Mouse (Mus musculus) left cerebral cortex, postnatal 36 days (tissue): ENCODE data around the gene Olfr987. TPM values are rescaled to one million over a fixed set of nuclear protein-coding genes. Genes with fewer than 3 reads are reported as not detected.
"Not testable (repeated sequence)": the region's sequence is repeated elsewhere in the genome, so short reads cannot be mapped to it uniquely, and the experiment has no call there.

ENCODE experiments used
- DNase-seq, 2 experiments: peaks; one replicate each; pipeline ENCODE4 v3.0.0; 2021 to 2022; ENCODE audit warnings: low spot score in 2 of 2, mixed read lengths in 1 of 2
- intact Hi-C: fragments of 180-260 bp; cut with DNase I; formaldehyde crosslinking; loops from one replicate; pipeline ENCODE4 v1.15.1; 2025
- total RNA-seq, 2 experiments: library from RNA; stranded (reverse); gene quantifications; 2 replicates each; pipeline ENCODE4 v1.2.3; 2021

Olfr987 gene
- not detected for total RNA-seq

DNA sequence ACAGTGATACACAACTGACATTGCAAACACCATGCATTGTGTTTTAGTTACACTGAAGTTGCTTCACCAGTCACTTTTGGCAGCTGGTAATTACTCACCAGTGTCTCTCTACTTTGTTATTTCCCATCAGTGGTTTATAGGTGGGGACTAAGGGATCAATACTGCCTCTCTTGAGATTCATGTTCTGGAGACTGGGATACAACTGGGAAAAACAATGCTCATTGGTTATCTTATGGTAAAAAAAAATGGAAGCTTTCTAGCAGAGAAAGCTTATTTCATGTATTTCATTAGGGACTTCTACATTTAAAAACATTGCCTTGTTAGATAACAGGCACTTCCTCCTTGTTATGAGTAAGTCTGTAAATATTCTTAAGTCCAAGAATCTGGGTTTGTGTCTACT is at the start of gene Olfr987:
Gene Olfr987 (minus strand): TSS at position 101 of the 400 bp plus-strand sequence.
- DNase-seq, intact Hi-C loops: not testable (repeated sequence)

DNA sequence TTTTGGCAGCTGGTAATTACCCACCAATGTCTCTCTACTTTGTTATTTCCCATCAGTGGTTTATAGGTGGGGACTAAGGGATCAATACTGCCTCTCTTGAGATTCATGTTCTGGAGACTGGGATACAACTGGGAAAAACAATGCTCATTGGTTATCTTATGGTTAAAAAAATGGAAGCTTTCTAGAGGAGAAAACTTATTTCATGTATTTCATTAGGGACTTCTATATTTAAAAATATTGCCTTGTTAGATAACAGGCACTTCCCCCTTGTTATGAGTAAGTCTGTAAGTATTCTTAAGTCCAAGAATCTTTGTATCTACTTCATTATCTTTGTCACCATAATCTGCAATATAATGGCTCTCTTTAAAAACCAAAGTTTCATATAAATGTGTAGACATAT is 24.0 kb upstream of the Olfr987 start, which contains the start of gene Olfr988:
Gene Olfr988 (minus strand): TSS at position 101 of the 400 bp plus-strand sequence.
- DNase-seq = not testable (repeated sequence)

DNA sequence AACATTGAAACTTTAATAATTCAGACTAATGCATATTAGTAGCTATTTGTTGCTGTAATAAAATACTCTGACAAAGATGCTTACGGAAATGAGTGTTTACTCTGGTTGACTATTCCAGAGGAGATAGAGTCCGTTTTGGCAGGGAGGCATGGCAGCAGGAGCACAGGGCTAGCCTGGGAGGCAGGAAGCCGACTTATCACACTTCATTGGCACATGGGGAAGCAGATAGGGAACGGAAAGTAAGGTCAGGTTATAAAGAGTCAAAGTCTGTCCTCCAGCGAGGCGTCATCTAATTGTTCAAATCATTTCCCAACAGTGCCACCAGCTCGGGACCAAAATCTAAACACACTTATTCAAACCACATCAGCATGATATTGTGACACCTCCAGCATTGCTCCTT is 857 bp upstream of the Olfr987 start:
- intact Hi-C loops = no loop called here
- DNase-seq = no peak

More for the DNA sequence above, 24.0 kb upstream of the Olfr987 start, which contains the start of gene Olfr988:
- intact Hi-C loops = not testable (repeated sequence)

DNA sequence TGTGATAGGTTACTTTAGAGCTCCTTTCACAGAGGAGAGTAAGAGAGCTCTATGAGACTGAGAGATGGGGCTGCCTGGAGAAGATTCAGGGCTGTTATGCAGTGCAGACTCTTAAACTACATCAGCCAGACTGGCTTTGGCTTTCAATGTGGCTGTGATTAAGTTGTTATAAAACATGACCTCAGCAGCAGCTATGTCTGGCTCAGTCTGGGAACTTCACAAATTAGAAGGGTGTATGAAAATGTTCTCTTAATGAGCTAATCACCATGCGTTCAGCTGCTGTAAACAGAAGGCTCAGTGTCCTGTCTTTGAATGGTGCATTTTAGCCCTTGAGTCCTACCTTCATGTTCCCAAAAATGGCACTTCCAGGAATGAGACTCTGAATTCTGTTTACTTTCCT is 20.0 kb downstream of the Olfr987 start:
- no peak for DNase-seq
- intact Hi-C loops = no loop called here

DNA sequence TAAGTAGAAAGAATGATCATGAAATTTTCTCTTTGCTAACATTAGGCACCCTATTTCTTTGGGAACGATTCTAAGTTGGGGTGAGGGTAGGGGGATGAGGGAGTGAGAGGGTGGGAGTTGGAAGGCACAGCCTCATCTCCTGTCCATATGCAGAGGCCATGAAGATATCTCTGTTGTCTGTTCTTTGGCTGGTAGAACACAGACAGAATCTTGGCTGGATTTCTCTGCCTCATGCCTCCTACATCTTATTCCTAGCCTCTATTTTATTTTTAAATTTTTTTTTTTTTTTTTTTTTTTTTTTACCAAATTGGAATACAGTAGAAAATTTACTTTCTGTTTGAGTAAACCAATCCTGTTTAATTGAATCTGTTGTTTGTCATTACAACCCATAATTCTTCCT is 53.7 kb downstream of the Olfr987 start:
- no peak for DNase-seq
- intact Hi-C loops = loop anchor here (10.0 kb wide), 1 partner anchor 139 kb away; no protein-coding TSS in a partner anchor

DNA sequence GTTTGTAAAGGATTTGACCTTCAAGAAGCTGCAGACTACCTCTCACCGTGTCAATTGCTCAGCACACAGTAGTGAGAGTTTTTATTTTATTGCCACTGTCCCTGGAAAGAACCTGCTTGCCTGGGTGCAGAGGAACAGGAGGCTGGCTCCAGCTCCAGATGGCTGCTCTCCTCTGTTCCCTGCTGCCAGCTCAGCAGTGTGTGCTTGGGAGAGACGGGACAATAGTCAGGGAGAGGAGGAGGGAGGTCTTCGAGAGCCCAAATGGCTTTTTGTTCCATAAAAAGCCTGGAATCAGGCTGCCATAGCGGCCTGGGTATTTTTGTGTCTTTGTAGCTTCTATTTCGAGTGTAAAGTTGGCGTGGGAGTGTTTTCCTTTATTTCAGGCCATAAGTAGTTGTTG is 54.5 kb downstream of the Olfr987 start:
- peak; percentile 76 to 83 for DNase-seq
- intact Hi-C loops = loop anchor here (10.0 kb wide), 1 partner anchor 140 kb away; no protein-coding TSS in a partner anchor

DNA sequence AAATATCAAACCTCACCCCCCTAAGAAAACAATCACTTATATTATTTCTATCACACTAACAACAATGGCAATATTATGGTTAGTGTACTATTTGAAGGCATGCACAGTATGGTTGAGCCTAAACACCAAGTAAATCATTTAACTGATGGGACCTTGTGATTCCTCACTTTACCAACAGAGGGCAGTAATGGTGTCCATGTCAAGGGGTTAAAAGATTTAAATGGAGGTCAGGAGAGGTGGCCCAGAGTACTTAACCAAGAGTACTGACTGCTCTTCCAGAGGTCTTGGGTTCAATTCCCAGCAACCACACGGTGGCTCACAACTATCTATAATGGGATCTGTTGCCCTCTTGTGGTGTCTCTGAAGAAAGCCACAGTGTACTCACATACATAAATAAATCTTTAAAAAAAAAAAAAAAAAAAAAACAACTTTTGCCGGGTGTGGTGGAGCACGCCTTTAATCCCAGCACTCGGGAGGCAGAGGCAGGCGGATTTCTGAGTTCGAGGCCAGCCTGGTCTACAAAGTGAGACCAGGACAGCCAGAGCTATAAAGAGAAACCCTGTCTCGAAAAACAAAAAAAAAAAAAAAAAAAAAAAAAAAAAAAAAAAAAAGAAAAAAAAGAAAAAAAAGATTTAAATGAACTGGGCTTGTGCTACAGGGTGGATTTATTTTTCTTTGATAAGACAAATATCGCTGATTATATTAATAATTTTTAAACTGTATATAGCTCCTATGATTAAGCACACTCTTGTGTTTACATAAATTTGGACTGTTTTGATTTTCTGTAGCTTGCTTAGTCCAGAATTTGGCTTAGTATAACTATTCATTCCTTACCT is 55.3 kb downstream of the Olfr987 start:
- intact Hi-C loops = loop anchor here (10.0 kb wide), 1 partner anchor 141 kb away; no protein-coding TSS in a partner anchor
- no peak for DNase-seq

DNA sequence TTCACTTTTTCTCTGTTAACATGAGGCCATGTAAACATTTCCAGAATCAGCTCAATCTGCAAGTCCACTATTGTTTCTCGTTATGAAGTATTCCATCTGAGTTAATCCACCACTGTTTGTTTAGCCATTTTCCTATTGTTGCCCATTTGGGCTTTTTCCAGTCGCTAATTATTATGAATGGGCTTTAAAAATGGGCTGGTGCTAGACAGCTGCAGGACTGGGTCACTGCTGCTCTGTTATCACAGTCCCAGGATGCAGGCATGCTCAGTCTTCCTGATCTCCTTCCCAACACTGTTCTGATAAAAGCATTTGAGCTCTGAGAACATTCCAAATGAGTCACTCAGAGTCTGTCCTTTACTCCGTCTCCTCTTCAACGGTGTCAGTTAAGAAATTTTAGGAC is 58.1 kb downstream of the Olfr987 start:
- no peak for DNase-seq
- intact Hi-C loops = loop anchor here (10.0 kb wide), 1 partner anchor 144 kb away; no protein-coding TSS in a partner anchor

Other genes with a start within 250 kb of the Olfr987 start
- 1 to 10 TPM in 1 of 2 experiments, under 1 TPM in 1; 1.00 to 1.1 TPM for gene Aplnr, start 203.1 kb downstream of the Olfr987 start, total RNA-seq
- 10 to 100 TPM; 33.8 to 37.0 TPM for gene Lrrc55, start 142.1 kb downstream of the Olfr987 start, total RNA-seq
- not detected for gene Olfr988, start 23.9 kb upstream of the Olfr987 start, total RNA-seq
- not detected for gene Olfr992, start 70.2 kb upstream of the Olfr987 start, total RNA-seq
- gene Olfr993, start 75.6 kb upstream of the Olfr987 start, total RNA-seq = not detected
- gene Olfr994, start 97.1 kb upstream of the Olfr987 start, total RNA-seq = not detected
- not detected for gene Olfr995, start 104.3 kb upstream of the Olfr987 start, total RNA-seq
- not detected for gene 4833423E24Rik, start 179.7 kb upstream of the Olfr987 start, total RNA-seq
- not detected for gene Olfr996, start 239.9 kb upstream of the Olfr987 start, total RNA-seq
- gene Olfr998, start 249.6 kb upstream of the Olfr987 start, total RNA-seq = not detected